Mouse (Mus musculus) hindbrain, embryonic 16.5 days (tissue): ENCODE measurements around the gene Gprin2. TPM values are rescaled to one million over a fixed set of nuclear protein-coding genes. Genes with fewer than 3 reads are reported as not detected.

ENCODE experiments used
- ATAC-seq: fragments of 200-750 bp; cut with Nextera tagmentation; 2 replicates; pipeline ENCODE4 v1.8.0; 2017; ENCODE audit warnings: moderate TSS enrichment, moderate library complexity
- H3K27ac ChIP-seq: fragments of 300-500 bp; sonication (generic); 2 replicates; pipeline ENCODE4 v1.5.1; 2014; ENCODE audit warnings: low read depth, mild to moderate bottlenecking, control low read depth, low read length, moderate library complexity
- H3K27me3 ChIP-seq: fragments of 300-500 bp; sonication (generic); replicated peaks from 2 replicates; pipeline ENCODE4 v1.6.1; 2014; ENCODE audit warnings: low read length; ENCODE audit not compliant: control insufficient read depth, insufficient read depth
- H3K36me3 ChIP-seq: fragments of 300-500 bp; sonication (generic); 2 replicates; pipeline ENCODE4 v1.6.1; 2014; ENCODE audit warnings: mild to moderate bottlenecking, low read length, moderate library complexity, mixed read lengths; ENCODE audit not compliant: control insufficient read depth, insufficient read depth
- H3K4me1 ChIP-seq: fragments of 300-500 bp; sonication (generic); 2 replicates; pipeline ENCODE4 v1.6.1; 2014; ENCODE audit warnings: low read depth, low read length; ENCODE audit not compliant: control insufficient read depth, insufficient read depth
- H3K4me2 ChIP-seq: fragments of 300-500 bp; sonication (generic); 2 replicates; pipeline ENCODE4 v1.6.1; 2014; ENCODE audit warnings: mild to moderate bottlenecking, low read length, control low read depth, moderate library complexity
- H3K4me3 ChIP-seq: fragments of 300-500 bp; sonication (generic); 2 replicates; pipeline ENCODE4 v1.5.1; 2014; ENCODE audit warnings: mild to moderate bottlenecking, low read length, control low read depth, moderate library complexity
- H3K9ac ChIP-seq: fragments of 300-500 bp; sonication (generic); 2 replicates; pipeline ENCODE4 v1.6.1; 2014; ENCODE audit warnings: low read depth, mild to moderate bottlenecking, control low read depth, low read length, moderate library complexity
- H3K9me3 ChIP-seq: fragments of 300-500 bp; sonication (generic); 2 replicates; pipeline ENCODE4 v1.6.1; 2014; ENCODE audit warnings: mild to moderate bottlenecking, low read length, moderate library complexity; ENCODE audit not compliant: control insufficient read depth
- WGBS: fragments of 180-500 bp; shearing (Covaris S2); extraction: QIAGEN DNeasy Blood & Tissue Kit; methylation state at CpG from one replicate; pipeline ENCODE4 v1.1.7; 2014; 5-methylcytosine and 5-hydroxymethylcytosine counted together
- polyA plus RNA-seq: library from polyadenylated mRNA; unstranded; fragments of >200 nt; fragmentation: Nextera tagmentation; extraction: Ambion mirVana; gene quantifications from 2 replicates; pipeline ENCODE4 v1.2.1, GENCODE M21; 2015

Gene Gprin2
- 5.1 and 6.1 TPM in 2 replicates for polyA plus RNA-seq

DNA sequence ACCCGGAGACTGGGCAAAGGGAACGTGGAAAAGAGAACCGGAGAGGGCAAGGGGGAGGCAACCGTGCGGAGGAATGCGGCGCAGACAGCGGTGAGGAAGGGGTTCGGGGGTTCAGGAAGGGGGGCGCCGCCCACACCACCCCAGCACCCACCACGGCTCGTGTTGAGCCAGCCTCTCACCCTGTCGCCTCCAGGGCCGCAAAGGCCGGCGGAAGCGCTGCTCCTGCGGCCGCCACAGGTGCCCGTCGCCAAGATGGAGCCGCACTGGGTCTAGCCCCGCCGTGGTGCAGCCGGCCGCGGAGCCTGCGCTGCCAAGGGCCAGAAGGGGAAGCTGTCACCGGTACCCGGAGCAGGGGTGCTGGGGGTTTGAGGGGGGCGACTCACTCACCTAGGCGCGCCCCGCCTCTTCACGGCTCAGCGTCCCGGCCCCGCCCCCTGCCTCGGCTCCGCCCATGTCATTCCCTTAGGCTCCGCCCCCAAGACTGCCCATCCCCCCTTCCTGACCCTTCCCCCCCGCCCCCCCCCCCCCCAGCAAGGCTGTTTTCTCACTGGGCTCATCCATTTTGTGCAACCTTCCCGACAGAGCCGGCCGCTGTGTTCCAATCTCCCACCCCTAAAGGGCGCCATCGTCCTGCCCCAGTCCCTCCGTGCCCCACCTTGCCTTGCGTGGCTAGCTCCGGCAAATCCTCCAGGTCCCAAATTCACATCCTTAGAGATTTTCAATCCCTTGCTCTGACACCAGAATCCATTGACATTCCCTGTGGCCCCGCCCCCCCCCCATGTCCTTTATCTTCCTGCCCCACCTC is at the start of gene Gprin2:
Gene Gprin2, minus strand, starts transcription at position 423 of the 805 bp plus-strand sequence.
- 3% methylated on average over 40 of the region's 52 CpGs for WGBS
- Histone ChIP-seq H3K27ac (peak within 1 kb of the TSS; percentile 80), H3K36me3 (no peaks in the 10 kb centered on the region), H3K4me2 (peak within 1 kb of the TSS; percentile 63), H3K4me1 (0 out of 2 replicates have a peak, but pooled peaks cover 8% of the 10 kb centered on the region), H3K9me3 (no peaks in the 10 kb centered on the region), H3K27me3 (no peaks in the 10 kb centered on the region), H3K9ac (peak within 1 kb of the TSS; percentile 88), H3K4me3 (peak within 1 kb of the TSS; percentile 78)
- peak; percentile 73 for ATAC-seq

- ATAC-seq, result no peak
- H3K9ac ChIP-seq, result no peak overlapping the region
- H3K4me2 ChIP-seq, result no peak overlapping the region
- H3K4me1 ChIP-seq, result no peaks in the 10 kb centered on the region
- H3K4me3 ChIP-seq, result no peak overlapping the region
- no peaks in the 10 kb centered on the region for H3K9me3 ChIP-seq
- no peaks in the 10 kb centered on the region for H3K36me3 ChIP-seq
- no peak overlapping the region for H3K27ac ChIP-seq
- no peaks in the 10 kb centered on the region for H3K27me3 ChIP-seq
- 85% methylated on average over 6 of the region's 6 CpGs for WGBS
Measured at GRCm38 (mm10) chr14:34240676-34241075, 39.2 kb upstream of the Gprin2 start.

GRCm38 (mm10) chr14:34240263-34240662 is 38.8 kb upstream of the Gprin2 start:
- Histone ChIP-seq H3K36me3 (no peaks in the 10 kb centered on the region), H3K4me3 (no peak overlapping the region), H3K9me3 (no peaks in the 10 kb centered on the region), H3K27ac (no peak overlapping the region), H3K9ac (no peak overlapping the region), H3K27me3 (no peaks in the 10 kb centered on the region), H3K4me2 (no peak overlapping the region), H3K4me1 (no peaks in the 10 kb centered on the region)
- 92% methylated on average over 10 of the region's 10 CpGs for WGBS
- ATAC-seq, result no peak

DNA sequence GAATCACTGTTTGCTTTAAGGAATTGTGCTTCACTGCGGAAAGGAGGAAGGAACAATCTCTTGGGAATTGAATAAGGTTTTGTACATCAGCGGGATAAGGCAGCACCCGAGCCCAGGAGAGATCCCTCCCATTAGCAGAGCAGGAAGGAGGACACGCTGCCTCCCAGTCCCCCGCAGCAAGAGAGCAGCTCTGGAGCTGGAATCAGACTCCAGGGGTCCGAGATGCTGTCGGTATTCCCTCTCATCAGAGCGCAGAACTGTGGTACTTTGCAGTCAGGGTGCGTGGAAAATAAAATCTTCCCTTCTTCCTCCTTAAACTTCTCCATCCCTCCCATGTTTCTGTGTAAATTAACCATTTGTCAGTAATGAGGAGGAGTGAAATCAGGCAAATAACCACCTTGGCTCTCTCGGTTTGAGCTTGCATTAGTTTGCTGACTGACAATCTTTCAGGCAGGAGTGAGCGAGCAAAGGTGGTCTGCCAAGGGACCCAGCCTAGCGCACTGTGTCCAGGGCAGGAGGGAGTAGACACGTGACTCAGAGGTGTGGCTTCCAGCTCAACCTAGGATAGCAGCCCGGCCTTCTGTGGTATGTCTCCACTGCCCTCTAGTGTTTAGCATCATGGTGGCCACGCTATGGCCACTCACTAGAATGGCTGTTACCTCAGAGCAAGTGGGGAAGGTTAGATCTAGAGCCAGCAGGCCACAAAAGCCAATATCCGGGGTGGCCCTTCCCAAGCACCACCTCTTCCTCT is 33.4 kb upstream of the Gprin2 start:
- 3% methylated on average over 16 of the region's 16 CpGs for WGBS
- no peaks in the 10 kb centered on the region for H3K27me3 ChIP-seq
- 0 out of 2 replicates have a peak overlapping the region, but pooled peaks have one; percentile 12 for H3K27ac ChIP-seq
- peak overlapping the region; percentile 65 for H3K9ac ChIP-seq
- H3K4me1 ChIP-seq, result peaks cover 5% of the 10 kb centered on the region
- no peaks in the 10 kb centered on the region for H3K36me3 ChIP-seq
- H3K4me3 ChIP-seq, result peak overlapping the region; percentile 42
- ATAC-seq, result peak; percentile 98
- peak overlapping the region; percentile 86 for H3K4me2 ChIP-seq
- no peaks in the 10 kb centered on the region for H3K9me3 ChIP-seq

- Histone ChIP-seq H3K4me1 (peaks cover 5% of the 10 kb centered on the region), H3K27me3 (no peaks in the 10 kb centered on the region), H3K4me2 (no peak overlapping the region), H3K4me3 (no peak overlapping the region), H3K27ac (no peak overlapping the region), H3K9me3 (no peaks in the 10 kb centered on the region), H3K9ac (no peak overlapping the region), H3K36me3 (no peaks in the 10 kb centered on the region)
- ATAC-seq, result no peak
- WGBS, result 54% methylated on average over 4 of the region's 4 CpGs
Measured at GRCm38 (mm10) chr14:34233846-34234245, 32.4 kb upstream of the Gprin2 start.

GRCm38 (mm10) chr14:34232866-34233680 is 31.6 kb upstream of the Gprin2 start:
- no peaks in the 10 kb centered on the region for H3K27me3 ChIP-seq
- H3K4me1 ChIP-seq, result peaks cover 5% of the 10 kb centered on the region
- H3K4me3 ChIP-seq, result no peak overlapping the region
- no peaks in the 10 kb centered on the region for H3K36me3 ChIP-seq
- no peak overlapping the region for H3K27ac ChIP-seq
- 73% methylated on average over 9 of the region's 9 CpGs for WGBS
- H3K9me3 ChIP-seq, result no peaks in the 10 kb centered on the region
- no peak for ATAC-seq
- no peak overlapping the region for H3K9ac ChIP-seq
- no peak overlapping the region for H3K4me2 ChIP-seq

DNA sequence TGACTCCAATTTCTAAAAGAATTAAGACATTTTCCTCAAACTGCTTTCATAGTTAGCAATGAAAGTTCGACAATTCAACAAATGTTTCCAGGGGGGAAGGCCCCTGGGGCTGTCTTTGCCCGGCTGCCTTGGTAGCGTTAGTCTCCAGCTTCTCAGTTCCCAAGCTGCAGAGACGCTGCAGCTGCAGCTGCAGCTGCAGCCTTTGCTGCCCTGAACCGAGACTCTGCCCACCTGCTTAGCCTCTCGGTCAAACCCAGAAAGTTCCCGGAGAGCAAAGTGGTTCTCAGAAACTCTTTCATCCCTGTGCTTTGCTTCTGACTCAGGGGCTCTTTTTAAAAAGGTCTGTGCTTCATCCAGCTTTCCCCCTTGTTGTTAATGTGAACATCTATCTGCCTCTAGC is 30.9 kb upstream of the Gprin2 start:
- 50% methylated on average over 7 of the region's 7 CpGs for WGBS
- H3K27me3 ChIP-seq, result no peaks in the 10 kb centered on the region
- H3K9me3 ChIP-seq, result no peaks in the 10 kb centered on the region
- H3K36me3 ChIP-seq, result no peaks in the 10 kb centered on the region
- H3K4me3 ChIP-seq, result no peak overlapping the region
- peaks cover 5% of the 10 kb centered on the region for H3K4me1 ChIP-seq
- no peak overlapping the region for H3K27ac ChIP-seq
- H3K9ac ChIP-seq, result no peak overlapping the region
- no peak for ATAC-seq
- no peak overlapping the region for H3K4me2 ChIP-seq

- no peaks in the 10 kb centered on the region for H3K36me3 ChIP-seq
- H3K9me3 ChIP-seq, result no peaks in the 10 kb centered on the region
- 92% methylated on average over 10 of the region's 10 CpGs for WGBS
- H3K27me3 ChIP-seq, result no peaks in the 10 kb centered on the region
- ATAC-seq, result no peak
- no peak overlapping the region for H3K4me3 ChIP-seq
- H3K4me1 ChIP-seq, result no peaks in the 10 kb centered on the region
- H3K9ac ChIP-seq, result no peak overlapping the region
- no peak overlapping the region for H3K27ac ChIP-seq
- H3K4me2 ChIP-seq, result no peak overlapping the region
Measured at GRCm38 (mm10) chr14:34228830-34229506, 27.5 kb upstream of the Gprin2 start.
